Mouse (Mus musculus): ENCODE results near the gene Ttll2. TPM values are rescaled to one million over a fixed set of nuclear protein-coding genes. Genes with fewer than 3 reads are reported as not detected.
"Not testable (repeated sequence)": the region's sequence is repeated elsewhere in the genome, so short reads cannot be mapped to it uniquely, and the experiment has no call there.

Gene Ttll2
- total RNA-seq, 1 experiment from 2014 or later = not detected

DNA sequence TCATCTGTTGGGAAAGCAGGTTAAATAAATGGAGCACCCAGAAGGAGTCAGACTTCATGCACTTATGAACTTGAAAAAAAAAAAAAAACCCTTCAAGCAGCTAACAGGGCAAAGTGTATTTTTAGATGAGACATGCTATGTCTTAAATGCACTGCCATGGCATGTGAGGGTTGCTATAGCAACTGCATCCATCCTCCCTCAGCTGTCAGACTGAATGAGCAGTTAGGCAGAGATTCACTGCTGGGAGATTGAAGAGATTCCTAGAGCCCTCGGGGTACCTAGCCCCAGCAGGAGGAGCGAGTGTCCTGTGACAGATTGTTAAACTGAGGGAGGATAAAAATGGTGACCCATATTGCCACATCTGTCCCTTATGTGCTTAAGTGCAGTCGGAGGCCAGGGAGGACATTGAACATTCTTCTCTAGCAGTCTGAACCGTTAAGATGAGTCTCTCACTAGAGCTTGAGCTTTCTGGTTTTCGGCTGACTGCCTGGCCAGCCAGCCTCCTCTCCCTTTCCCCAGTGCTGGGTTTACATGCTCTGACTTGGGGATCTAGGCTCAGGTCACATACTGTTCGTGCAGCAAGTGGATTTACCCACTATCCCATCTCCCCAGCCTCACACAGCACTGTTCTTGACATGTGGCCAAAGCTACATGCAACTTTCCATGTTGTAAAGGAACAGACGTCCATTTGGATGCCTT lies 14.3 kb upstream of the Ttll2 start:
- ATAC-seq (replicated peaks; ENCODE audit: insufficient number of reproducible peaks, low FRiP score, low TSS enrichment, poor library complexity, severe bottlenecking) = not testable (repeated sequence)

DNA sequence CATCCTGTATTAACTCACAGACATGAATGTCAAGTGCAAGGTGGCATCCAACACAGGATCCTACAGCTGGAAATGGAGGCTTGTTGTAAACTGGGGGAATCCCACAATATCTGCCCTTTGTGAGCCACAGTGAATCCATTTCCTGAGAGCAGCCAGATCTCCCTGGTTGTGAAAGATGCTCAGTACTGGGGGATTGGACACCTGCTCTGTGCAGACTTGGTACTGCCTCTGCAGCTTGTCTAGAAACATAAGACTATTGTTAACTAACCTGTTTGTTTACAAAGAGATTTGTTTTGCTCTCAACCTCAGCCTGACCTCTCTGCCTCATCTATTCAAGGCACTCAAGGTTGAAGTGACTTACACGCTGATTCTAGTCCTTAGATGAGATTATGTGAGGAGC lies 13.8 kb upstream of the Ttll2 start:
- not testable (repeated sequence) for ATAC-seq (replicated peaks; ENCODE audit: insufficient number of reproducible peaks, low FRiP score, low TSS enrichment, poor library complexity, severe bottlenecking)

DNA sequence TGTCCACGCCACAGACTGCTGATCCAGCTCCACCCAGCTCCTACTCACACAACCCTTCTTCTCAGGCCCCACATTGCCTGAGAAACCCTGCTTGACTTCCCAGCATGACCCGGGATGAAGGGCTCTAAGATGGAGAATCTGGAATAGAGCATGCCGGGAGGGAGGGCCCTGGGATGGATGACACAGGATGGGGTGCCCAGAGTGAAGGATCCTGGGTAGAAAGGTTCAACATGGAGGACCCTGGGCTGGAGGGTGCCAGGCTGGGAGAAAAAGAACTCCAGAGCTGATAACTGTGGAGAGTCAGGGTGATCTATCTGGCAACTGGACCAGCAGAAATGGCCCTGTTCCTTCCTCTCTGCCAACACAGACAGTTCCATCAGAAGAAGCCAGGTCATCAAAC lies 13.1 kb upstream of the Ttll2 start:
- ATAC-seq (replicated peaks; ENCODE audit: insufficient number of reproducible peaks, low FRiP score, low TSS enrichment, poor library complexity, severe bottlenecking) = not testable (repeated sequence)

DNA sequence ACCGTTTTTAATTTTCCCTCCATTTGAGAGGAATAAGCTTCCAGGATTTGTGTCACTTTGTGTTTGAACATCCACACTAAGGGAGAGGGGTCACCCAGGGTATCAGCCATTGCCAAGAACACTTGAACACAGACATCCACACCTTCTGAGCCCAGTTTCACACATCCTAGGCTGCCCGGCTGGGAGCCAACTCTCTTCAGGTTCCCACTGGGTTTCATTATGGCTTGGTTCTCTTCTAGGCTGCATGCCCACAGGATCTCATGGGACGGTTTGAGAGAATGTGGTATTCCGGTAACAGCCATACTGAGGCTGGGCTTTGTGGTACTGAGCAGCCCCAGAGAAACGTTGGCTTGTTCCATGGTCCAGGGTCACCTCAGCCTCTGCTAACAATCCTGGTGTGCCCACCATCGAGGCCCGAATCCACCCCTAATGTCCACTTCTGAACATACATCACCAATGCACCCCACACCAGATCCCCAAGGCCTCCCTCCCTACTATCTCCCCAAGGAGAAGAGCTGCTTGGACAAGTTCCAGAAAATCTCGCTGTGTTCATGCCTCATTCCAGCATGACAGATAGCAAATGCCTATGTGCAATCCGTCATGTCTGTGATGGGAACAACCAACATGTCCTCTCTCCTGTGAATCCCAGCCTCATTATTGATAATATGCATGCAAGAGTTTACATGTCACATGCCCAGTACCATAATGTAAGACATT lies 8.4 kb upstream of the Ttll2 start:
- not testable (repeated sequence) for ATAC-seq (replicated peaks; ENCODE audit: insufficient number of reproducible peaks, low FRiP score, low TSS enrichment, poor library complexity, severe bottlenecking)

DNA sequence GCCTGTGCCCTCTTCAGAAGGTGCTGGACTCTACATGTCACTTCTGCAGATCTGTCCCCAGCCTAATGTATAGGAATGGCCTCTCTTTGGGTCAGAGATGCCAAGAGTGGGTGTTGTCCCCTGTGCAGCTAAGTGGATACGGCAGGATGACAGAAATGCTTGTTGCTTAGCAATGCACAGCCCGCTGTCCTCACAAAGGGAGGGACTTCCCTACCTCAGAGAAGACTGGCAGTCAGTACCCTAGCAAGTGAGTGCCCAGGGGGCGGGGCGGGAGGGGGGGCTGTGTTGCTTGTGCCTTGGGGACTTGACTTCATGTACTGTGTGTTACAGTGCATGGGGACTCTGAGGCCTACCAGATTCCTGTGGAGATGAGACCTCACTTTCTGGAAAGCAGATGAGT lies 7.3 kb upstream of the Ttll2 start:
- ATAC-seq (replicated peaks; ENCODE audit: insufficient number of reproducible peaks, low FRiP score, low TSS enrichment, poor library complexity, severe bottlenecking) = not testable (repeated sequence)

DNA sequence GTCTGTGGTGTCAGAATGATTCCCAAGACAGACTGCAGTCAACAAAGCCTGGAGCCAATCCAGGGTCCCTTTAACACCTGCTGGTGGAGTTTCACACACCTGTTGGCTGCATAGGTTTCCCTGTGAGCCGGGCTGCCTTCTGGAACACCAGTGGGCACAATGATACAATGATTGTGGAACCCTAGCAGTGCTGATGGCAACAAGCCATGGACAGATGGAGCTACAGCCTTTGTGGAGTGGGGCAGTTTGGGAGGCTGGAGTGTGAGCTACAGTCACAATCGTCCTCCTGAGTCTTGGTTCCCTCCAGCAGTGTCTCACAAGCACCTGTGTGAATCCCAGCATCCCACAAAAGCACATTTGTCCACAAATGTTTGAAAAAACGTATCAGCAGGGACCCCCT lies 3.7 kb downstream of the Ttll2 start:
- ATAC-seq (replicated peaks; ENCODE audit: insufficient number of reproducible peaks, low FRiP score, low TSS enrichment, poor library complexity, severe bottlenecking) = not testable (repeated sequence)

DNA sequence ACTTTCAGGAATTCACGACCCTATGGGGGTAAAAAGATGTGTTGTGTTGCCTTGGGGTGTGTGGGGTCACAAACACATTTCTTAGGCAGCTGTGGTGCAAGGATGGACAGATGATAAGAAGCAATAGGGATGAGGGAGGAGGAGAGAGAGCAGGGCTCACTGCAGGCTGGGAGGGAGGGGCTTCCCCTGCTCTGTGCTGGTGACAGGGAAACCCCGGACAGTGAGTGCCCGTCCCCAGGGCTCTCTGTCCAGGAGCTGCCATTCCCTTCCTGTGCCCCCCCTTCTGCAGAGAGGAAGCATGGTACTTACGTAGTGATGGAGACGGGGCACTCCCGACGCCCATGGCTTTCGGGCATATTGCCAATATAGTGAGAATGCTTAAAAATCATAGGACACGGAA lies 15.1 kb downstream of the Ttll2 start:
- ATAC-seq (replicated peaks; ENCODE audit: insufficient number of reproducible peaks, low FRiP score, low TSS enrichment, poor library complexity, severe bottlenecking) = 0 out of 2 replicates have a peak, but pooled peaks have one; percentile 32

DNA sequence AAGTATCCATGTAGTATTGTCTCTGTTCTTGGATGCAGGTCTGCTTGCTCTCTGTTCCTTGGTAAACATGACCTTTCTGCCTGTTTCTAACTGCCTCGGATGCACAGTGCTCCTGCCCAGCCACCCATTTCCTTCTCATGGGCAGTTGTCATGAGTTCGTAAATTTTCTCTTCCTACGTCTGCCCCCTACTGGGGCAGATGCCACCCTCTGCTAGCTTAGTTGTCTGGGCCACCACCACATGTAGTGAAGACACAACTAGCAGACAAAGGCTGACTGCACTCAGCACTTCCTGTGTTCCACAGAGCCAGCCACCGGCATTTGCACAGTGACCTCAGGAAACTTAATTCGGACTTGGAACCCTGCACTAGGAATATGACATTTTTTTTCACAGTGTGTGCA lies 19.8 kb downstream of the Ttll2 start:
- ATAC-seq (replicated peaks; ENCODE audit: insufficient number of reproducible peaks, low FRiP score, low TSS enrichment, poor library complexity, severe bottlenecking) = not testable (repeated sequence)

DNA sequence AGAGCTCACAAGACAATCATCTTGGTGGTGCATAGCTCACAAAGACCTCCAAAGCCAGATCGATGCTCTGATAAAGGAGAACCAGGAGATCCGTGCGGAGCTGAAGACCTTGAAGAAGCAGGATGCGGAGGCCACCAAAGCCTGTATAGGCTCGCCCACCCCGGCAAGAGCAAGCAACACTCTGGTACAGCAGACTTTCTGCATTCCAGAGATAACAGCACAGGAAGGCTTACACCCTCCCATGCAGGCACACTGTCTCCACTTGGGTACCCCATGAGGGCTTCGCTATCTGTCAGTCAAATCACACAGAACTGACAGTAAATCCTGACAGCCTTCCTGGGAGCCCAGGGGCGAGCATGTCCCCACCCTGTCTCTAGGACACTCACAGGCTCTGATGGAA lies 26.1 kb downstream of the Ttll2 start:
- not testable (repeated sequence) for ATAC-seq (replicated peaks; ENCODE audit: insufficient number of reproducible peaks, low FRiP score, low TSS enrichment, poor library complexity, severe bottlenecking)

DNA sequence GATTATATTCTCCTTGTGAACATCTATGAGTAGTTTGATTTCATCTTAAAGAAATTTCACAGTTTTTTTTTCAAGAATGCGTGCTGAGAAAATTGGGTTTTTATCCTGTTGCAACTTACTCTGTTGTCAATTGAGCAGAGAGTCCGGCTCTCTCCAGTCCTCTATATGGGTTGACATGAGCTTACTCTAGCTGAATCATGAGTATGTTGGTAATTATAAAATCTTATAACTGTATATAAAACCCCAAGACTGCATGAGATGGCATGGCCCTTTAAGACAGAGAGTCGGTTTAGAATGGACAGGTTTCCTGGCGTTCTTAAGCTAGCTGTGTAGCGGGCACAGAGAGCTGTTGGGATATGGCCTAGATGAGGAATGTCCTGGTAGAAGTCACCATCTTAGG lies 28.1 kb downstream of the Ttll2 start, which contains the start of gene Tcp10a:
Gene Tcp10a, plus strand, starts transcription at position 301 of the 400 bp plus-strand sequence.
- ATAC-seq (replicated peaks; ENCODE audit: insufficient number of reproducible peaks, low FRiP score, low TSS enrichment, poor library complexity, severe bottlenecking) = not testable (repeated sequence)

DNA sequence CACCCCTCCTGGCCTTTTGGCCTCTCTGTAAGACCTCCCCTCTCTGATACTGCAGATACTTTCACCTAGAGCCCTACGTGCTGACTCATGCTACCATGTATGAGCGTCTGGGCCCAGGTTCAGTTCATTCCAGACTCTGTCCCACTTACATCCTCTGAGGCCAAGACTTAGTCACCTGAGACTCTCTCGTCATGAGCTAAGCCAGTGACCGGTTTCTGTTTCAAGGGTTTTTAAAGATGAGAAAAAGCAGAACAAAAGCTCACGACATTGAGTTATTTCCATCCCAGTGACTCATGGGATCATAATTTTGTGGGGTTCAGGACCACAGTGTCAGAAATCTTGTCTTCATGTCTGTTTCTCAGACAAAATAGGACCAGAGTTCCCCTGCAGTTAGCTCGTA lies 32.7 kb downstream of the Ttll2 start:
- not testable (repeated sequence) for ATAC-seq (replicated peaks; ENCODE audit: insufficient number of reproducible peaks, low FRiP score, low TSS enrichment, poor library complexity, severe bottlenecking)

DNA sequence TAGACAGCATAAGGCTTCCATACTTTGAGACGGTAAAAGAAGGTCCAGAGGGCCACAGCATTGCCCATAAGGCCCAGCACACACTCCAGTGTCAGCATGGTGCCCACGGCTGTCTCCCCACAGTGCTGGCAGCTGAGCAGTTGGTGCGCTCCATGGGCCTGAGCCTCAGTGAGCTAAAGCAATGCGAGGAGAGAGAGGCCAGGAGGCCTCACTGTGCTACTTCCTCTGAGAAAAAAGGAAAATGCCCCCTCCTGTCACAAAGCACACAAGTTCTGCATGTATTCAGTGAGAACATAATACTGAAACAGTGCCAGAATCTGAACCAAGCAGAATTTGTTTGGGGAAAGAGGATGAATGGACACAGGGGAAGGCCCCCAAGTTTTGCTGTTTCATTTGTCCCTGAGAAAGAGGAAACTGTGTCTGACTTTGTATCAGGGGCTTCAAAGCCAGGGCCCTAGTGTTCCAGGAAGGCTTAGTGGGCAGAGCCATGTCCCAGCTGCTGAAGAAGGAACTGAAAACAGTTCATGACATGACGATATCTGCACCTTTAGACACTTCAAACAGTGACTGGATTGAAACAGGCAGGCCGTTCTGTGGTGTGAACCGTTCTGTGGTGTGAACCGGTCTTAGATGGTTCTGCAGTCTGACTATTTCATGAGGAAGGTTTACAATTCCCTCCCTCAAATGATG lies 36.7 kb downstream of the Ttll2 start:
- peak; percentile 74 for ATAC-seq (replicated peaks; ENCODE audit: insufficient number of reproducible peaks, low FRiP score, low TSS enrichment, poor library complexity, severe bottlenecking)

DNA sequence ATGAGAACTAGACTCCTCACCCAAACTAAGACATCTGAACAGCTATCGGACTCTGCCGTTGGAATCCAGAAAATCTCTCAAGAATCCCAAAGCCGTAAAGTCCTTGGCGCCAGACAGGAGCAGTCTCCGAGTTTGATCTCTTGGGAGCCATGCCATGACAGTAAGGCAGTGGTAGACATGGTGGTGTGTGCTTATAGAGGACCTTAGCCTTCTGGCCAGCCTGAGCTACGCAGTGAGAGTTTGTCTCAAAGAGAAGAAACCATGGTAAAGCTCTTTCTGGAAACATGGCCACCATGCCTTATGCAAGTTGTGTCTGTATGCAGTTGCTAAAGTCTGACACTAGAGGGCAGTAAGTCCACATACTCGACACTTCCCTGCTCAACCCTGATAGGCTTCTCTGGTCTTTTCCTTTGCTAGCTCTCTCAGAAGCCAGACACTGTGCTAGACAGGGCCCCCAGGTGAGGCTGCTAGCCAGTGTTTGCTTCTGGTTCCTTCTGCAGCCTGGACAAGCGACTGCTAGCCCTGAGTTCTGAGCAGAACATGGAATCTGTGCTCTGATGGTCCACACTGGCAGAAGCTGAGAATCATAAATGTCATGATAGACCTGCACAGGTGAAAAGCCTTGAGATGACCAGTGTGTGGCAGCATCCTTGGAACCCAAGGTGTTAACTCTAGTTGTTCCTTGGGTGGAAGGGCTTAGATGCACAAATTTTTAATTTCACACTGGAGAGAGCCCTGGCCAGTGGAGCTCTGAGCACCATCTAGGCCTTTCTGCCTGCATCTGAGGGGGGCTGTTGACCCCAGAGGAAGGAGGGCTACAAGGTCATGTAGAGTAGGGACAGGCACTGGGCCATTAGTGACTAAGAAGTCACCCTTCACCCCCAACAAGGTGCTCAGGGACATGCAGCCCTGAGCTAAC lies 46.0 kb downstream of the Ttll2 start:
- ATAC-seq (replicated peaks; ENCODE audit: insufficient number of reproducible peaks, low FRiP score, low TSS enrichment, poor library complexity, severe bottlenecking) = peak; percentile 77

Other genes starting within 250 kb of the Ttll2 start
- 20.2 to 30.6 TPM (median 22.7 TPM) in 3 replicates for gene Rps6ka2, start 182.6 kb downstream of the Ttll2 start, total RNA-seq (2017)
- 4.6 TPM in 1 of 3 replicates, not detected in the others for gene Tcp10a, start 28.1 kb downstream of the Ttll2 start, total RNA-seq (2017)
- not detected in 3 replicates for gene Gm49630, start 19.3 kb upstream of the Ttll2 start, total RNA-seq (2017)
- gene Unc93a2, start 32.8 kb upstream of the Ttll2 start, total RNA-seq (2017) = 0.43 TPM in 1 of 3 replicates, not detected in the others